Mouse (Mus musculus) thymus, adult 2 months (tissue): ENCODE measurements around the gene Sfi1.
"Not testable (repeated sequence)": the region's sequence is repeated elsewhere in the genome, so short reads cannot be mapped to it uniquely, and the experiment has no call there.

Experiments used
- CTCF ChIP-seq: fragments of 200-500 bp; IDR thresholded peaks from 2 replicates; pipeline ENCODE4 v1.5.1; 2012; ENCODE audit warnings: mild to moderate bottlenecking, control low read depth, low read length, moderate library complexity, borderline replicate concordance; ENCODE audit not compliant: control insufficient read depth, poor library complexity, insufficient read depth; ENCODE audit errors: extremely low read depth
- POLR2A ChIP-seq: fragments of 200-500 bp; IDR thresholded peaks from 2 replicates; pipeline ENCODE4 v1.6.1; 2012; ENCODE audit warnings: mild to moderate bottlenecking, low read length, control low read depth, moderate library complexity; ENCODE audit not compliant: control insufficient read depth, poor library complexity, insufficient read depth; ENCODE audit errors: extremely low read depth

DNA sequence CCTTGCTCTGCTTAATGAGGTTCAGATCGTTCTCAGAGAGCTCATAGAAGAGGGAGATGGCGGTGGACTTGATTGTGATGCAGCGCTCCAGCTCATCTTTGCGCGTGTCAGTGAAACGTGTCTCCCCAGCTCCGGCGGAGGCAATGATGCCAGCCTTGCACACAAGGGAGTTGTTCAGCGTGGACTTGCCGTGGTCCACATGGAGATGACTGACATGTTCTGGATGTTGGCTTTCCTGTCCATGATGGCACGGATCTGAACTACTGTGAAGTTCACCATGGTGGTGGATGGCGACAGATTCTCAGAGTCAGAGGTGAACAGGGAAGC is 42.6 kb downstream of the Sfi1 start:
- TF ChIP-seq CTCF, POLR2A: not testable (repeated sequence)
